ENCODE assay signal across 8 mouse cellular contexts in genomic region chr7:105736911-105737521, GRCm38 (mm10). TPM values are rescaled to one million over a fixed set of nuclear protein-coding genes. Genes with fewer than 3 reads are reported as not detected.
DNase-seq lines count a peak whose midpoint lies in the region; ATAC-seq and TF ChIP-seq lines count a peak whose summit lies in the region.

Gene Rrp8 (minus strand): TSS chr7:105737385.

- ATAC-seq in cerebellum, adult (ENCODE audit: insufficient number of reproducible peaks, low FRiP score, low TSS enrichment) = no peak
- ATAC-seq in erythroid progenitor cell, adult 5-6 weeks (replicated peaks; ENCODE audit: low FRiP score, poor library complexity, severe bottlenecking) = peak; percentile 65

- intact Hi-C loops in heart, postnatal 25 days (cut with DNase I) = loop anchor here (2.0 to 5.0 kb wide), 5 partner anchors 16 to 255 kb away; partner anchors contain the start of genes Arfip2, Cavin3, Gm45799 and Mrpl17

- H3K4me3 ChIP-seq in layer of hippocampus, adult 2 months = peak within 1 kb of the TSS; percentile 96

- no peak for TF ChIP-seq CTCF in layer of hippocampus, adult 2 months (conservative IDR thresholded peaks at IDR 0.05)

- peak; percentile 42 for DNase-seq in cerebellum, adult 11 months
- peak; percentile 69 for DNase-seq in adipocyte (ENCODE audit: low spot score)
- DNase-seq in heart, postnatal 25 days (ENCODE audit: low spot score) = peak; percentile 42
- DNase-seq in layer of hippocampus, adult 2 months (ENCODE audit: low spot score in 2 of 2) = no peak
- peak; percentile 52 for DNase-seq in lung, postnatal 10 days
- peak; percentile 45 for DNase-seq in spleen, adult 12 weeks (ENCODE audit: low spot score)

- H3K27ac ChIP-seq in layer of hippocampus, adult 2 months = peak within 1 kb of the TSS; percentile 96

RNA-seq across cellular contexts. Expression of gene Rrp8, which starts in this region (rescaled TPM):
- 4.7 and 8.8 TPM in 2 replicates for total RNA-seq in erythroid progenitor cell, adult 5-6 weeks (2015; ENCODE audit: low replicate concordance)
- total RNA-seq in erythroid progenitor cell, adult 5-6 weeks (2017; ENCODE audit: low replicate concordance) = 3.8 and 7.8 TPM in 2 replicates
- 1 to 10 TPM; 9.5 TPM for total RNA-seq in heart, postnatal 25 days (2021)
- total RNA-seq in layer of hippocampus, adult 2 months (2021) = 10 to 100 TPM in 1 of 2 experiments, 1 to 10 TPM in 1; 8.9 to 14.3 TPM

Comparison
In these comparisons a context has a peak if more than half of its experiments do, and no peak if none do; other contexts are left out.
1. DNase-seq: peak in cerebellum, adult 11 months (single experiment), adipocyte (single experiment), heart, postnatal 25 days (single experiment), lung, postnatal 10 days (single experiment) and spleen, adult 12 weeks (single experiment); none in layer of hippocampus, adult 2 months (0 of 2).